In the genomic region with DNA sequence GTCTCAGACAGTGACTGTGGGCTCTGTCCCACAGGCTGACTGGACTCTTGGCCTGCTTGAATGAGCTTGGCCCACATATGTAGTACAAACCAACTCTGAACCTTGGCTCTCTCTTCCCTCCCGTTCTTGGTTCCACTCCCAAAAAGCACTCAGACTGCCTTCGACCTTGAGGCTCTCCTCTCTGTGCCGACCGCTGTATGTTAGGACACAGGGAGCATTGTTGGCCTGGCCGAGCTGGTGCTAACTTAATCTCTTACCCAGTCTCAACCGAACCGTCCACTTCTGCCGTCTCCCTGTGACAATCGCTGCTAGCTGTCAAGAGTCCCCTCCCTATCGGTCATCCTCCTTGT, we compare ENCODE assay signal across 9 mouse cellular contexts.
A peak's percentile ranks its signal among the peaks of the same experiment; 100 is the strongest.
DNase-seq lines count a peak whose midpoint lies in the region; ATAC-seq lines count a peak whose summit lies in the region.
"Had no signal": no experiment of that assay in that cellular context is flagged by ENCODE, and none has a peak within 500 bp of the region (broad histone marks: within the 10 kb centered on the region; RNA-seq: fewer than 3 reads in every experiment).

No protein-coding gene starts in this region.

- H3K9ac ChIP-seq in intestine, embryonic 16.5 days (ENCODE audit: low read depth, low read length) = no peak overlapping the region
- H3K9ac ChIP-seq in liver, embryonic 13.5 days = no peak overlapping the region
- H3K9ac ChIP-seq in midbrain, embryonic 15.5 days = no peak overlapping the region

- H3K4me2 ChIP-seq in intestine, embryonic 16.5 days (ENCODE audit: low read depth, low read length) = peak overlapping the region; percentile 26
- peak overlapping the region; percentile 23; the same call in 1 of the 2 replicates for H3K4me2 ChIP-seq in liver, embryonic 13.5 days
- no peak overlapping the region for H3K4me2 ChIP-seq in midbrain, embryonic 15.5 days

- peak; percentile 28 for DNase-seq in adrenal gland, postnatal 25 days
- peak; percentile 52 for DNase-seq in heart, adult 8-10 months (ENCODE audit: low spot score)
- DNase-seq in liver, embryonic 13.5 days = no peak
- no peak for DNase-seq in cerebellum, postnatal 25 days
- no peak for DNase-seq in adipocyte (ENCODE audit: low spot score)
- DNase-seq in cerebellum, adult 8-10 months = no peak

- H3K9me3 ChIP-seq in intestine, embryonic 16.5 days (ENCODE audit: control insufficient read depth, low read length) = no peaks in the 10 kb centered on the region
- no peaks in the 10 kb centered on the region for H3K9me3 ChIP-seq in liver, embryonic 13.5 days (replicated peaks)
- H3K9me3 ChIP-seq in midbrain, embryonic 15.5 days = no peaks in the 10 kb centered on the region

- H3K36me3 ChIP-seq in intestine, embryonic 16.5 days (ENCODE audit: control insufficient read depth, insufficient read depth, low read length) = no peaks in the 10 kb centered on the region
- no peaks in the 10 kb centered on the region for H3K36me3 ChIP-seq in liver, embryonic 13.5 days
- H3K36me3 ChIP-seq in midbrain, embryonic 15.5 days (replicated peaks) = no peaks in the 10 kb centered on the region

- 63% methylated on average over 10 of the region's 10 CpGs for WGBS in intestine, embryonic 16.5 days
- 67% methylated on average over 10 of the region's 10 CpGs for WGBS in liver, embryonic 13.5 days (ENCODE audit: insufficient replicate concordance)
- WGBS in midbrain, embryonic 15.5 days = 78% methylated on average over 10 of the region's 10 CpGs

- peak overlapping the region; percentile 48; the same call in 1 of the 2 replicates for H3K27ac ChIP-seq in intestine, embryonic 16.5 days (ENCODE audit: low read length)
- peak overlapping the region; percentile 76 for H3K27ac ChIP-seq in liver, embryonic 13.5 days
- no peak overlapping the region for H3K27ac ChIP-seq in midbrain, embryonic 15.5 days

- no peaks in the 10 kb centered on the region for H3K27me3 ChIP-seq in intestine, embryonic 16.5 days (replicated peaks; ENCODE audit: control insufficient read depth, insufficient read depth, low read length)
- no peaks in the 10 kb centered on the region for H3K27me3 ChIP-seq in liver, embryonic 13.5 days
- H3K27me3 ChIP-seq in midbrain, embryonic 15.5 days (replicated peaks) = no peaks in the 10 kb centered on the region

- peaks cover 15% of the 10 kb centered on the region for H3K4me1 ChIP-seq in intestine, embryonic 16.5 days (ENCODE audit: control insufficient read depth, insufficient read depth, low read length)
- peaks cover 26% of the 10 kb centered on the region for H3K4me1 ChIP-seq in liver, embryonic 13.5 days (replicated peaks)
- no peaks in the 10 kb centered on the region; the same call in 1 of the 2 replicates for H3K4me1 ChIP-seq in midbrain, embryonic 15.5 days

- 0 out of 2 replicates have a peak overlapping the region, but pooled peaks have one; percentile 7 for H3K4me3 ChIP-seq in intestine, embryonic 16.5 days (ENCODE audit: low read length)
- no peak overlapping the region for H3K4me3 ChIP-seq in liver, embryonic 13.5 days (replicated peaks)
- H3K4me3 ChIP-seq in midbrain, embryonic 15.5 days = no peak overlapping the region

- peak; percentile 21; the same call in 1 of the 2 replicates for ATAC-seq in intestine, embryonic 16.5 days
- ATAC-seq in liver, embryonic 13.5 days (ENCODE audit: low read depth) = 0 out of 2 replicates have a peak, but pooled peaks have one; percentile 24
- no peak for ATAC-seq in midbrain, embryonic 15.5 days (replicated peaks)
- ATAC-seq: lung, postnatal 0 days had no signal

Comparison
In these comparisons a context has a peak if more than half of its experiments do, and no peak if none do; other contexts are left out.
1. DNase-seq: peak in adrenal gland, postnatal 25 days (single experiment) and heart, adult 8-10 months (single experiment); none in liver, embryonic 13.5 days (single experiment), cerebellum, postnatal 25 days (0 of 2), adipocyte (single experiment) and cerebellum, adult 8-10 months (single experiment).